Mouse (Mus musculus): ENCODE results near the gene Rwdd3. TPM values are rescaled to one million over a fixed set of nuclear protein-coding genes. Genes with fewer than 3 reads are reported as not detected.

The Rwdd3 gene
- polyA plus RNA-seq, 1 experiment from 2014 or later = 4.6 TPM

GRCm38 (mm10) chr3:121107481-121107880 lies 64.0 kb downstream of the Rwdd3 start:
- H3K4me1 ChIP-seq = 0 out of 2 replicates have a peak, but pooled peaks cover 3% of the 10 kb centered on the region
- no peaks in the 10 kb centered on the region for H3K36me3 ChIP-seq
- no peaks in the 10 kb centered on the region for H3K9me3 ChIP-seq (replicated peaks)
- H3K27me3 ChIP-seq = no peaks in the 10 kb centered on the region
- H3K9ac ChIP-seq = no peak overlapping the region
- H3K27ac ChIP-seq = no peak overlapping the region
- no peak for ATAC-seq (replicated peaks; ENCODE audit: low FRiP score)
- 84% methylated on average over 6 of the region's 6 CpGs for WGBS
- no peak overlapping the region for H3K4me3 ChIP-seq (replicated peaks)
- H3K4me2 ChIP-seq = no peak overlapping the region

DNA sequence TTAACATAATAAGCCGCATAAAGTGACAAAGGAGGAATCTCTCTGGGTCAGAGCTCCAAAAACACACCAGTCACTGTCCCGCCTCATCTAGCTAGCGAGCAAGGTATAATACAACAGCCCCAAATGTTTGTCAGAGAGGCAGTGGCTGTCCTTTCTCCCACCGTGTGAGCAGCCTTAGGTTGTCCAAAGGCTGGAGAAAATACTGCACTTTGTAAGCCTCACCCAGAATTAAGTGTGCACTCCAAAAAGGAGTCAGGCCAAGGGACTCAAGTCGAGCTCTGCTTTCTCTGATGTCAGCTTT lies 66.1 kb downstream of the Rwdd3 start:
- H3K9ac ChIP-seq = no peak overlapping the region
- ATAC-seq (replicated peaks; ENCODE audit: low FRiP score) = peak; percentile 73
- WGBS = 71% methylated on average over 5 of the region's 5 CpGs
- H3K4me1 ChIP-seq = 0 out of 2 replicates have a peak, but pooled peaks cover 3% of the 10 kb centered on the region
- H3K36me3 ChIP-seq = no peaks in the 10 kb centered on the region
- peak overlapping the region; percentile 37 for H3K4me3 ChIP-seq (replicated peaks)
- H3K9me3 ChIP-seq (replicated peaks) = no peaks in the 10 kb centered on the region
- no peaks in the 10 kb centered on the region for H3K27me3 ChIP-seq
- H3K4me2 ChIP-seq = peak overlapping the region; percentile 49
- no peak overlapping the region for H3K27ac ChIP-seq

Other genes starting within 250 kb of the Rwdd3 start
- gene Tmem56, start 111.4 kb upstream of the Rwdd3 start, polyA plus RNA-seq (2015; fragmentation: Nextera tagmentation; extraction: Ambion mirVana) = 1.6 and 1.7 TPM in 2 replicates
- 38.9 and 41.5 TPM in 2 replicates for gene Alg14, start 120.1 kb upstream of the Rwdd3 start, polyA plus RNA-seq (2015; fragmentation: Nextera tagmentation; extraction: Ambion mirVana)

Measured in kidney, embryonic 15.5 days (tissue).